Mouse (Mus musculus) layer of hippocampus, postnatal 10 days (tissue): ENCODE results near the gene Foxc2. TPM values are rescaled to one million over a fixed set of nuclear protein-coding genes. Genes with fewer than 3 reads are reported as not detected.
"Not testable (repeated sequence)": the region's sequence is repeated elsewhere in the genome, so short reads cannot be mapped to it uniquely, and the experiment has no call there.

Experiments used
- DNase-seq, 2 experiments: peaks; one replicate each; pipeline ENCODE4 v3.0.0; 2021; ENCODE audit warnings: low spot score in 2 of 2
- microRNA-seq, 2 experiments: library from miRNA; unstranded; fragments of <30 nt; microRNA quantifications; one replicate each; pipeline ENCODE4 v1.2.0; 2021
- total RNA-seq, 2 experiments: library from RNA; stranded (reverse); gene quantifications; 2 replicates each; pipeline ENCODE4 v1.2.3; 2021

Gene Foxc2
- total RNA-seq, 2 experiments from 2014 or later: 1.5 to 2.5 TPM

DNA sequence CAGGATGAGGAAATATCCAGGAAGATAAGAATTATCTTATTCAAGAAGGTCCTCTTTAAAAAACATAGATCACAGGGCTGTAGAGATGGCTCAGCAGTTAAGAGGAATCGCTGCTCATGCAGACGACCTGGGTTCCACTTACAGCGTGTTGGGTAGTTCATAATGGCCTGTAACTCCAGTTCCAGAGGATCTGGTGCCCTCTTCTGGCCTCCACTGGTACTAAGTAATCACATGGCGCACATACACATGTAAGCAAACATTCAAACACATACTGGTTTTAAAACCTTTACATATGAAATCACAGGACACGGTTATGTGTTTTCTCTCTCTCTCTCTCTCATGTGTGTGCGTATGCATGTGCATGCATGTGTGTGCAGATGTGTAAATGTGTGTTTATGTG lies 20.9 kb downstream of the Foxc2 start:
- DNase-seq: no peak

DNA sequence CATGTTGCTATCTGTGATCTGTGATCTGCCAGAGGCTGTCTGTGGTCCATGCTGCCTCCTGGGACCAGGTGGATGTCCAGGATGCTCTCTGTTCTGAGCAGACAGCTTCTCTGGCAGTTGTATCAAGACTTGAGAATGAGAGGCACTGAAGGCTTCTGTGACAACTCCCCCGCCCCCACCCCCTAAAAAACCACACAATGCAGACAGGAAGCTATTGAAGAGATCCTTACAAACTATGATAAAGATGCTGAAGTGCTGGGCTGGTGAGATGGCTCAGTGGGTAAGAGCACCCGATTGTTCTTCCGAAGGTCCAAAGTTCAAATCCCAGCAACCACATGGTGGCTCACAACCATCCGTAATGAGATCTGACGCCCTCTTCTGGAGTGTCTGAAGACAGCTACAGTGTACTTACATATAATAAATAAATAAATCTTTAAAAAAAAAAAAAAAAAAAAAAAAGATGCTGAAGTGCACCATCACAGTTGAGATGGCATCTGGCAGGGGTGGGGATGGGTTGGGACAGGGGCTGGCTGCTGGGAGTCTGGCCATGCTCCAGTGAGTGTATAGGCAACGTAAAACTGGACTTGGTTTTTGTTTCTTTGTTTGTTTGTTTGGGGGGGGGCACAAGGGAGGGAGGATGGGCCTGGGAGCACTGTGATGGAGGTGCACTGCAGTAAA lies 29.6 kb downstream of the Foxc2 start:
- DNase-seq: not testable (repeated sequence)

DNA sequence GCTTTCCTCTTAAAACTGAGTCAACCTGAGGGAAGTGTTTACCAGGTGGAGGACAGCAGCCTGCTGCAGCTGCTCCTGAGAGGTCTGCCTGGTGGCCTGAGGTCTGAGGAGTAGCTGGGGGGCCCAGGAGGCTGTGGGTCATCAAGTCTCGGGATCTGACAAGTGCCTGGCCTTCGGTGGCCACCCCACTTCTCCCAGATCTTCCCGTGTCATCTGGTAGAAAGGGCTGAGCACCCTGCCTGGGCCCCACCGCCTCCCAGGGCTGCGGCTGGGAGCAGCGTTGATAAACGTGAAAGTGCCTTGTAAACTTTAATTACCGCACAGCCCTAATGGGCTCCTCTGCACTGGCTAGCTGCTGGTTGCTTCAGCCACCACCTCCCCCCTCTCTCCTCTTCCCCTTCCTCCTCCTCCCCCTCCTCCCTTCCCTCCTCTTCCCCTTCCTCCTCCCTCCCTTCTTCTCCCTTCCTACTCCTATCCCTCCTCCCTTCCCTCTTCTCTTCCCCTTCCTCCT lies 32.7 kb downstream of the Foxc2 start:
- no peak for DNase-seq

GRCm38 (mm10) chr8:121152394-121152793 lies 36.4 kb downstream of the Foxc2 start:
- no peak for DNase-seq

DNA sequence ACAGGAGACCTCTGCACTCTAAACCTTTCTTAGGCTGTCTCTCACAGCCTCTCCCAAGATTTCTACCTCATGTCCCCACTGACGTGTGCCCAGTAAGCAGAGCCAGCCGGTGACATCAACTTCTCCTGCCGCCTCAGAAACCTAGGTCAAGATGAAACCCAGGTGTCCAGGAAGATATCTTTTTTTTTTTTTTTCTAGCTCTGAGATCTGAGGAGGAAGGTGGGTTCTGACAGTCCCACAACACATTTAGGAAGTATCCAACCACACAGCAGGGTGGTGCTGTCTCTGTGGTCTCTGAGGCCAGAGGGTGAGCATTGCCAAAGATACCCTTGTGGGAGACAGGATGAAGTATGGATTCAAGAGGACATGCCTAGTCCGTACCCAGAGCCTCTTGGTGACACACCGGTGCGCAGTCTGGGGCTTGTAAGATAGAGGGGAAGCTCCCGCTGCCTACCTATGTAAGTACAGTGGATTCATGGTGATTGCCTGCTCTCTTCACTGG lies 41.1 kb downstream of the Foxc2 start:
- DNase-seq: no peak

GRCm38 (mm10) chr8:121158812-121159211 lies 42.8 kb downstream of the Foxc2 start:
- no peak for DNase-seq

- no peak for DNase-seq
These were observed 45.5 kb downstream of the Foxc2 start for GRCm38 (mm10) chr8:121161437-121161836.

DNA sequence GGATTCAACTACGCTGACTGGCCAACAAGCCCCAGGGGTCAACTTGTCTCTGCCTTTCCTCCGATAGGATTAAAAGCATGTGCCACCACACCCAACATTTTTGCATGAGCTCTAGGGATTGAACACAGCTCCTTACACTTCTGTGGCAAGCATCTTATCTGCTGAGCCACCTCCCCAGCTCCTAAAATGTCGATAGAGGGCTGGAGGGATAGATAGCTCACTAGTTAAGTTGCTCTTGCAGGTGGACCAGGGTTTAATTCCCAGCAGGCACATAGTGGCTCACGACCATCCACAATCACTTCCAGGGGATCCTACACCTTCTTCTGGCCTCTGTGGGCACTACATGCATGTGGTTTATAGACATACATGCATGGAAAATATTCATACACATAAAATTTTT lies 46.4 kb downstream of the Foxc2 start:
- DNase-seq: no peak

DNA sequence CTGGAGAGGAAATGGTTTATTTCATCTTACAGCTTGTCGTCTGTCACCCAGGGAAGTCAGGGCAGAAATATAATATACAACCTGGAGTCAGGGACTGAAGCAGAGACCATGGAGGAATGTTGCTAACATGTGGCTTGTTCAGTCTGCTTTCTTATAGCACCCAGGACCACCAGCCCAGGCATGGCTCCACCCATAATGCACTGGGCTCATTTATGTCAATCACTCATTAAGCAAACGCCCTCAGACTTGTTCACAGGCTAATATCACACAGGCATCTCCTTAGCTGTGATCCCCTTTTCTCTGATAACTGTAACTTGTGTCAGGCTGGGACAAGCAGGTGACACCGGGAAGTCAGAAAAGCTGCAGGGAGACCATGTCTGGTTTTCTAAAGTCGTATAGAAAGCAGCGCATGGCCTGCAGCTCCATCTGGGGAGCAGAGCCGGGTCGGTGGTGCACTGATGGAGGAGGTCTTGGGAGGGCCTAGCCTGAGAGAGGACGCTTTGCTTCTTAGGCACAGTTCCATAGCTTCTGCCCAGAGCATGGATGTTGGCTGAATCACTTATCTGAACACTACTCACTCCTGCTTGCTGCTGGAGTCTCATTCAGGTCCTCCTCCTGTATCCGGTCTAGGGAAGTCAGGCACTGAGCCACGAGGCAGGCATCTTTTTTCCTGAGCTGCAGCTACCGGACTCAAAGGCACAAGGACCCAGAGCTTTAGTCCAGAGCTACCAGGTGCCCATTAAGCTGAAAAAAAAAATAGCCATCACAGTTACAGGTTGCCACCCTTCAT lies 47.1 kb downstream of the Foxc2 start:
- no peak for DNase-seq

DNA sequence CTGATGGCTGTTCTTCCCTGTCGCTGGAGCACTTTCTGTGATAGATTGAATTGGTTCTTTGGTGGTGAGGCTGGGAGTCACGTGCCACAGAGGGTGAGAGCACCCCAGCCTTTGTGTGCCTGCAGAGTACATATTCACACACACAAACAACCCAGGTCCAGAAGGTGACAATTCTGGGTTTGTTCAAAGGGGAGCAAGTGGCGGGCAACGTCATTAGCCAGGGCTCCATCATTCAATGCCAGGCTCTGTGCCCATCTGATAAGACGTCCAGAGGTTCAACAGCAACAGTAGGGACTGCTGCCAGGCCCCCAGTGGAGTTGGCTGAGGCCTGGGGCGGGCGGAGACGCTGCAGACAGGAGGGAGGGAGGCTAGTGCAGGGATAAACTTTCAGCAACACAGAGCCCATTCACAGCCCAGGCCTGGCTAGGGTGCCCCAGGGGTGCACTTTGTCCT lies 48.1 kb downstream of the Foxc2 start:
- no peak for DNase-seq

DNA sequence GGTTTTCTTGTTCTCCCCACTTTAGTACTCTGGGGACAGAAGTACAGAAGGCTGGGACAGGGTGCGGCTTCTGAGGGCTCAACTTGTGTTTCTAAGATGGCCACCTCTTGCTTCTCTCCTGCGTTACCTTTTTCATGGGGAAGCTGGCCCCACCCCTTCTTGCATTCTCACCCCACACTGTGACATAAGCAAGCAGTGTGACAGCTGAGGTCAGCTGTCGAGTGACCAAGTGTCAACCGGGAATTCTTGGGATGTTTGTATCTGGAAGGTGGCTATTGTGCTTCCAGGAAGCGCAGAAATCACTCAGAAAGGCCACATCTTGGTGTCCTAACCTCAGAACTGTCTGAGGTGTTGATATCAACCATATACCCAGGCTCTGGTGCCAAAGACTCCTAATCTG lies 52.1 kb downstream of the Foxc2 start:
- no peak for DNase-seq

Small RNA genes lying within 50 kb of the gene (microRNA-seq; reads per million reads assigned to microRNA genes)
- gene Gm27530: 0 reads per million in 2 experiments

Other genes with a start within 250 kb of the Foxc2 start
- 1 to 10 TPM; 1.3 to 1.4 TPM for gene Foxf1, start 31.8 kb upstream of the Foxc2 start, total RNA-seq
- 10 to 100 TPM; 28.1 to 29.3 TPM for gene Mthfsd, start 7.8 kb upstream of the Foxc2 start, total RNA-seq
- gene Foxl1, start 11.8 kb downstream of the Foxc2 start, total RNA-seq: under 1 TPM in 1 of 2 experiments, not detected in 1; 0.21 TPM